In the genomic region with DNA sequence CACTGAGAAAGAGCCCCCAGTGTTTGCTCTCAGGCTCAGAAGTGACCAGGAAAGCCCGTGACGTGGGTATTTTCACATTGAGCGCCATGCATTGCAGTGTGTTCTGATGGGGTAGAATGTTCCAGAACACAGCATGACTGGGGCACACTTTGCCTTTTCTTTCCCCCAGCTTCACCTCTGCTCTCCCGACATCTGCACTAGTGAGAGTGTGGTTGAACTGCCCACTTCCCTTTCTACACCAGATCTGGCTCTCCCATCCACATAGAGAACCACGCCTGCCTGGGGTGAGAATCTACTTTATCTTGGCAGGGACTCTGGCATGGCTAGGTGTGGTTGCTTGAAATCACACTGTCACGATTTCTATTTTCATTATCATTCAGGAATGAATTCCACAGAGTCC, we compare ENCODE assay signal across 18 mouse cellular contexts. TPM values are rescaled to one million over a fixed set of nuclear protein-coding genes. Genes with fewer than 3 reads are reported as not detected.
"Had no signal": no experiment of that assay in that cellular context is flagged by ENCODE, and none has a peak within 500 bp of the region (broad histone marks: within the 10 kb centered on the region; RNA-seq: fewer than 3 reads in every experiment).

No protein-coding gene starts in this region.

- H3K27ac ChIP-seq: kidney, embryonic 15.5 days; limb, embryonic 10.5 days; liver, embryonic 15.5 days; midbrain, embryonic 12.5 days; neural tube, embryonic 12.5 days; stomach, postnatal 0 days had no signal

- H3K9me3 ChIP-seq: kidney, embryonic 15.5 days; limb, embryonic 10.5 days; liver, embryonic 15.5 days; midbrain, embryonic 12.5 days; neural tube, embryonic 12.5 days had no signal

- DNase-seq: kidney, adult 2 months; kidney, postnatal 14 days; lung, embryonic 14.5 days; lung, postnatal 10 days; right cerebral cortex, adult 18-20 months; right cerebral cortex, postnatal 25 days had no signal

- H3K9ac ChIP-seq: kidney, embryonic 15.5 days; liver, embryonic 15.5 days; lung, embryonic 14.5 days; midbrain, embryonic 12.5 days; neural tube, embryonic 12.5 days had no signal

- H3K27me3 ChIP-seq: kidney, embryonic 15.5 days; liver, embryonic 15.5 days; midbrain, embryonic 12.5 days; neural tube, embryonic 12.5 days had no signal

- H3K36me3 ChIP-seq: kidney, embryonic 15.5 days; limb, embryonic 10.5 days; liver, embryonic 15.5 days; midbrain, embryonic 12.5 days; neural tube, embryonic 12.5 days had no signal

- H3K4me2 ChIP-seq: kidney, embryonic 15.5 days; liver, embryonic 11.5 days; liver, embryonic 15.5 days; lung, embryonic 14.5 days; midbrain, embryonic 12.5 days; neural tube, embryonic 12.5 days had no signal

- H3K4me1 ChIP-seq: limb, embryonic 10.5 days; liver, embryonic 15.5 days; midbrain, embryonic 12.5 days; neural tube, embryonic 12.5 days had no signal

- H3K4me3 ChIP-seq: kidney, embryonic 15.5 days; limb, embryonic 10.5 days; liver, embryonic 15.5 days; midbrain, embryonic 12.5 days; myocyte; neural tube, embryonic 12.5 days had no signal

RNA-seq across cellular contexts. Expression of a gene that starts 19.7 kb away (rescaled TPM):
- total RNA-seq: layer of hippocampus, postnatal 14 days; left cerebral cortex, postnatal 14 days; midbrain, postnatal 0 days had no signal
- polyA plus RNA-seq: kidney, embryonic 15.5 days; limb, embryonic 10.5 days; limb, embryonic 14.5 days; liver, embryonic 11.5 days; liver, embryonic 15.5 days; lung, embryonic 14.5 days; midbrain, embryonic 12.5 days; midbrain, postnatal 0 days; myocyte; neural tube, embryonic 12.5 days had no signal
